Mouse (Mus musculus) brown adipose tissue, adult 24 weeks (tissue): ENCODE data around the gene Ckb. TPM values are rescaled to one million over a fixed set of nuclear protein-coding genes. Genes with fewer than 3 reads are reported as not detected.

ENCODE experiments used
- polyA plus RNA-seq: library from polyadenylated mRNA; stranded (reverse); fragments of >200 nt; gene quantifications from 2 replicates; pipeline ENCODE4 v1.2.4, GENCODE M21; 2012; ENCODE audit not compliant: missing spikeins, insufficient read depth, insufficient read length

Gene Ckb
- polyA plus RNA-seq, 1 experiment: 20.8 TPM

Other genes with a start within 250 kb of the Ckb start
- gene Tnfaip2, start 229.9 kb downstream of the Ckb start, polyA plus RNA-seq: 3.3 and 3.6 TPM in 2 replicates
- not detected in 2 replicates for gene Gm266, start 186.5 kb downstream of the Ckb start, polyA plus RNA-seq
- gene Eif5, start 134.3 kb downstream of the Ckb start, polyA plus RNA-seq: 216 and 330 TPM in 2 replicates
- 25.9 and 31.0 TPM in 2 replicates for gene Mark3, start 97.8 kb downstream of the Ckb start, polyA plus RNA-seq
- 2.9 and 3.2 TPM in 2 replicates for gene Trmt61a, start 5.8 kb upstream of the Ckb start, polyA plus RNA-seq
- gene Bag5, start 40.9 kb upstream of the Ckb start, polyA plus RNA-seq: 16.2 and 18.1 TPM in 2 replicates
- 123 and 134 TPM in 2 replicates for gene Apopt1, start 40.9 kb upstream of the Ckb start, polyA plus RNA-seq
- gene Klc1, start 86.5 kb upstream of the Ckb start, polyA plus RNA-seq: 20.6 and 63.5 TPM in 2 replicates
- 3.8 and 6.8 TPM in 2 replicates for gene Xrcc3, start 141.5 kb upstream of the Ckb start, polyA plus RNA-seq
- 36.1 and 41.4 TPM in 2 replicates for gene Zfyve21, start 141.8 kb upstream of the Ckb start, polyA plus RNA-seq
- 4.5 and 5.9 TPM in 2 replicates for gene Ppp1r13b, start 235.8 kb upstream of the Ckb start, polyA plus RNA-seq